ENCODE assay signal across 20 mouse cellular contexts in genomic region chr6:120917975-120918374, GRCm38 (mm10). TPM values are rescaled to one million over a fixed set of nuclear protein-coding genes. Genes with fewer than 3 reads are reported as not detected.
DNase-seq lines count a peak whose midpoint lies in the region; ATAC-seq and TF ChIP-seq lines count a peak whose summit lies in the region.
"Had no signal": no experiment of that assay in that cellular context is flagged by ENCODE, and none has a peak within 500 bp of the region (broad histone marks: within the 10 kb centered on the region; RNA-seq: fewer than 3 reads in every experiment).

No protein-coding gene starts in this region.

- intact Hi-C loops in gastrocnemius, adult 2 months (cut with DNase I) = no loop called here

- ATAC-seq in megakaryocyte-erythroid progenitor cell, adult 5-6 weeks (replicated peaks; ENCODE audit: low FRiP score, low TSS enrichment, poor library complexity, severe bottlenecking) = no peak
- ATAC-seq: activated CD4-positive, CD25-positive, alpha-beta regulatory T cell, adult 4 months; forebrain, postnatal 0 days; Patski had no signal

- H3K27ac ChIP-seq in gastrocnemius, adult 2 months = peak overlapping the region; percentile 66
- H3K27ac ChIP-seq: embryonic facial prominence, embryonic 13.5 days; heart, embryonic 15.5 days; hindbrain, embryonic 13.5 days had no signal

- DNase-seq in cerebellum, postnatal 10 days = peak; percentile 19 to 29
- no peak for DNase-seq in cerebellum, adult 18-20 months
- no peak for DNase-seq in gastrocnemius, adult 2 months
- no peak for DNase-seq in gastrocnemius, postnatal 10 days
- peak; percentile 10 for DNase-seq in retina, postnatal 1 day
- DNase-seq in retina, embryonic 14.5 days (ENCODE audit: low spot score) = no peak
- DNase-seq: adrenal gland, postnatal 14 days; cerebellum, adult 8-10 months; cerebellum, postnatal 25 days; forebrain, postnatal 0 days; gastrocnemius, postnatal 36 days; heart, adult 11 months; heart, postnatal 14 days; kidney, adult 18-20 months had no signal

- no peak for TF ChIP-seq CTCF in gastrocnemius, adult 2 months (IDR thresholded peaks at IDR 0.05)

- no peak overlapping the region; the same call in 1 of the 2 replicates for H3K4me3 ChIP-seq in gastrocnemius, adult 2 months

RNA-seq across cellular contexts. Expression of gene Bid, which starts 1.3 kb away (rescaled TPM):
- total RNA-seq in gastrocnemius, adult 2 months (2021) = under 1 TPM; 0.45 to 0.89 TPM
- total RNA-seq in gastrocnemius, postnatal 10 days (2021) = 1 to 10 TPM; 2.7 to 3.2 TPM
- total RNA-seq in megakaryocyte-erythroid progenitor cell, adult 5-6 weeks (2014; fragmentation: Nextera tagmentation) = 55.4 TPM in 2 replicates
- 23.7 and 25.8 TPM in 2 replicates for total RNA-seq in megakaryocyte-erythroid progenitor cell, adult 5-6 weeks (2017)

Comparison
In these comparisons a context has a peak if more than half of its experiments do, and no peak if none do; other contexts are left out.
1. DNase-seq: peak in cerebellum, postnatal 10 days (2 of 2) and retina, postnatal 1 day (single experiment); none in cerebellum, adult 18-20 months (0 of 2), gastrocnemius, adult 2 months (single experiment), gastrocnemius, postnatal 10 days (single experiment) and retina, embryonic 14.5 days (single experiment).
2. RNA of gene Bid, which starts 1.3 kb away (total RNA-seq): 23.7 to 55.4 TPM in megakaryocyte-erythroid progenitor cell, adult 5-6 weeks; 2.7 to 3.2 TPM in gastrocnemius, postnatal 10 days and 0.45 to 0.89 TPM in gastrocnemius, adult 2 months; every median in the first group is over 4 times any median in the second.